Mouse (Mus musculus): ENCODE results near the gene 2900026A02Rik. TPM values are rescaled to one million over a fixed set of nuclear protein-coding genes. Genes with fewer than 3 reads are reported as not detected.

2900026A02Rik gene
- polyA plus RNA-seq, 2 experiments = 7.1 to 13.6 TPM

DNA sequence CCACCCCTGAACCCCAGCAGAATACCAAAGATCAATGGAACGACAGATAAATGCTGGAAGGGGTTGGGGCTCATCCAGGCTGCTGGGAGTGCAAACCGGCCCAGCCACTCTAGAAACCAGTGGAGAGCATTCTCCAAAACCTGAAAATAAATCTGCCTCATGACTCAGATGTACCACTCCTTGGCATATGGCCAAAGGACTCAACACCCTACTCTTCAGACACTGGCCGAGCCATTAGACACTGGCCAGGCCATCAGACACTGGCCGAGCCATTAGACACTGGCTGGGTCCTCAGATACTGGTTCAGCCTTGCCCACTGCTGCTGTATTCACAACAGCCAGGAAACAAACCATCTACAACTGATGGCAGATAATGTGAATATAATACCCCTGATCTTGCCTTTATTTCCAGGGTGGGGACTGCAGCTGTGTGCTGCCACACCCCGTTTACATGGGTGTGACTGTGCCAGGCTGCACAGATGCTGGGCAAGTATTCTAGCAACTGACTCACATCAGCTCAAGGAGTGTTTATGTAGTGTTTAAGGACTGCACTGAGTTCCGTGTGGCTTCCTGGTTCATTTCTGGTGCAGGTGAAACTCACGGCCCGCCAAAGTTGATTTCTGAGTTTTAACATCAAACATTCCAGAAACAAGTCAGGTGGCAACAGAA is 28.4 kb upstream of the 2900026A02Rik start:
- no peak for TF ChIP-seq POLR2A (IDR thresholded peaks at IDR 0.05; ENCODE audit: borderline replicate concordance, extremely low read depth, insufficient read depth, insufficient read length)
- H3K9ac ChIP-seq (ENCODE audit: low read depth, low read length, severe bottlenecking) = no peak overlapping the region
- ATAC-seq (ENCODE audit: low FRiP score, low read depth) = no peak
- no peak overlapping the region for H3K4me3 ChIP-seq (replicated peaks; ENCODE audit: low read length)
- H3K36me3 ChIP-seq (ENCODE audit: control insufficient read depth, insufficient read depth, low read length) = no peaks in the 10 kb centered on the region
- H3K27me3 ChIP-seq (ENCODE audit: control insufficient read depth, insufficient read depth, low read length) = no peaks in the 10 kb centered on the region
- no peaks in the 10 kb centered on the region for H3K4me1 ChIP-seq (ENCODE audit: control insufficient read depth, insufficient read depth, low read length)
- H3K9me3 ChIP-seq (ENCODE audit: control insufficient read depth, low read length) = no peaks in the 10 kb centered on the region
- H3K4me2 ChIP-seq (replicated peaks; ENCODE audit: low read depth, low read length, severe bottlenecking) = no peak overlapping the region
- no peak for DNase-seq (ENCODE audit: low spot score)
- no peak overlapping the region for H3K27ac ChIP-seq (replicated peaks; ENCODE audit: low read depth, low read length)
- 71% methylated on average over 8 of the region's 8 CpGs for WGBS

DNA sequence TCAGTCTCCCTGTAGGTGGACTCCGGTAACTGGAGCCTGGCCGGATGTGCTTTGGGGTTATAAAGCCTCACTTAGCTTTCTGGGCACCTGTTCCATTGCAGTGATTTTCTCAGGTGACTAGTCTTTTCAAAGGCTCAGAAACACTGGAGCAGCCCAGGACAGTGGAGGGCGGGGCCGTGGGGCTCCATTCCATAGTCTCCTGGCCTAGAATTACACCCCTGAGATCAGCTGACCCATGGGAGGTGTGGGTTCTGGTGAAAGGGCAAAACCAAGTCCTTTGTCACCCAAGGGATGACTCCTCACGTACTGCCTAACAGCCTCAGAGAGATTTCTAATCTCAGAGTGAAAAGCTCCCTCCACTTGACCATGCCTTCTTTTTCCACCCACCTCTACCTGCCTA is 9.2 kb upstream of the 2900026A02Rik start:
- H3K27ac ChIP-seq (replicated peaks; ENCODE audit: low read depth, low read length) = no peak overlapping the region
- no peaks in the 10 kb centered on the region for H3K36me3 ChIP-seq (ENCODE audit: control insufficient read depth, insufficient read depth, low read length)
- H3K27me3 ChIP-seq (ENCODE audit: control insufficient read depth, insufficient read depth, low read length) = no peaks in the 10 kb centered on the region
- H3K9ac ChIP-seq (ENCODE audit: low read depth, low read length, severe bottlenecking) = no peak overlapping the region
- DNase-seq (ENCODE audit: low spot score) = no peak
- H3K4me3 ChIP-seq (replicated peaks; ENCODE audit: low read length) = no peak overlapping the region
- H3K4me2 ChIP-seq (replicated peaks; ENCODE audit: low read depth, low read length, severe bottlenecking) = no peak overlapping the region
- WGBS = 70% methylated on average over 5 of the region's 5 CpGs
- TF ChIP-seq POLR2A (IDR thresholded peaks at IDR 0.05; ENCODE audit: borderline replicate concordance, extremely low read depth, insufficient read depth, insufficient read length) = no peak
- no peak for ATAC-seq (ENCODE audit: low FRiP score, low read depth)
- no peaks in the 10 kb centered on the region for H3K9me3 ChIP-seq (ENCODE audit: control insufficient read depth, low read length)
- H3K4me1 ChIP-seq (ENCODE audit: control insufficient read depth, insufficient read depth, low read length) = 0 out of 2 replicates have a peak, but pooled peaks cover 6% of the 10 kb centered on the region

GRCm38 (mm10) chr5:113226632-113227102 is 5.6 kb upstream of the 2900026A02Rik start, which contains the start of gene Tmem211:
Gene Tmem211 (plus strand): TSS chr5:113226909.
- 0 out of 2 replicates have a peak, but pooled peaks cover 6% of the 10 kb centered on the region for H3K4me1 ChIP-seq (ENCODE audit: control insufficient read depth, insufficient read depth, low read length)
- 1% methylated on average over 13 of the region's 13 CpGs for WGBS
- peak within 1 kb of the TSS; percentile 23 for H3K4me3 ChIP-seq (replicated peaks; ENCODE audit: low read length)
- peak within 1 kb of the TSS; percentile 51 for H3K4me2 ChIP-seq (replicated peaks; ENCODE audit: low read depth, low read length, severe bottlenecking)
- ATAC-seq (ENCODE audit: low FRiP score, low read depth) (peak; percentile 90), DNase-seq (ENCODE audit: low spot score) (peak; percentile 92)
- H3K9me3 ChIP-seq (ENCODE audit: control insufficient read depth, low read length) = no peaks in the 10 kb centered on the region
- H3K27me3 ChIP-seq (ENCODE audit: control insufficient read depth, insufficient read depth, low read length) = no peaks in the 10 kb centered on the region
- no peak for TF ChIP-seq POLR2A (IDR thresholded peaks at IDR 0.05; ENCODE audit: borderline replicate concordance, extremely low read depth, insufficient read depth, insufficient read length)
- H3K9ac ChIP-seq (ENCODE audit: low read depth, low read length, severe bottlenecking) = peak within 1 kb of the TSS; percentile 38
- peak within 1 kb of the TSS; percentile 48; the same call in 1 of the 2 replicates for H3K27ac ChIP-seq (replicated peaks; ENCODE audit: low read depth, low read length)
- no peaks in the 10 kb centered on the region for H3K36me3 ChIP-seq (ENCODE audit: control insufficient read depth, insufficient read depth, low read length)

GRCm38 (mm10) chr5:113225686-113226435 is 4.8 kb upstream of the 2900026A02Rik start:
- Histone ChIP-seq H3K27me3 (ENCODE audit: control insufficient read depth, insufficient read depth, low read length) (0 out of 2 replicates have a peak, but pooled peaks cover under 1% of the 10 kb centered on the region), H3K9ac (ENCODE audit: low read depth, low read length, severe bottlenecking) (peak overlapping the region; percentile 25; the same call in 1 of the 2 replicates), H3K4me2 (replicated peaks; ENCODE audit: low read depth, low read length, severe bottlenecking) (peak overlapping the region; percentile 51), H3K27ac (replicated peaks; ENCODE audit: low read depth, low read length) (peak overlapping the region; percentile 48; the same call in 1 of the 2 replicates), H3K4me1 (ENCODE audit: control insufficient read depth, insufficient read depth, low read length) (0 out of 2 replicates have a peak, but pooled peaks cover 6% of the 10 kb centered on the region), H3K9me3 (ENCODE audit: control insufficient read depth, low read length) (no peaks in the 10 kb centered on the region), H3K4me3 (replicated peaks; ENCODE audit: low read length) (peak overlapping the region; percentile 23), H3K36me3 (ENCODE audit: control insufficient read depth, insufficient read depth, low read length) (no peaks in the 10 kb centered on the region)
- no peak for ATAC-seq (ENCODE audit: low FRiP score, low read depth)
- TF ChIP-seq POLR2A (IDR thresholded peaks at IDR 0.05; ENCODE audit: borderline replicate concordance, extremely low read depth, insufficient read depth, insufficient read length) = no peak
- WGBS = 24% methylated on average over 25 of the region's 25 CpGs
- DNase-seq (ENCODE audit: low spot score) = no peak

DNA sequence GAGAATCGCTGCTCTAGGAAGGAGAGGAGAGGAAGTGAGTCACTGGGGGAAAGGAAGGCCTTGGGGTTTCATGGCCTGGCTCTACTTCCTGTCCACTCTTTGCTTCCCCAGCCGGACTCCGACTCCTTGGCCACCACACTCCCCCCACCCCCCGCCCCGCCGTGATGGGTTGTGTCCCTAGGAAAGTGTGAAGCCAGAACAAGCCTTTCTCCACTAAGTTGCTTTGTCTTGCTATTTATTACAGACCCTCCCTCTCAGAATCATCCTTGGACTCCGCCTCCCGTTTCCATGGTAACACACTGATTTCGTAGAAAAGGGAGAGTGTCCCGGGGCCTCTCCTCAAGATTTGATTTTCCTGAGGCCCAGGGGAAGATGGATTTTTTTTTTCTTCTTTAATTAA is 4.2 kb upstream of the 2900026A02Rik start:
- Histone ChIP-seq H3K9me3 (ENCODE audit: control insufficient read depth, low read length) (no peaks in the 10 kb centered on the region), H3K4me1 (ENCODE audit: control insufficient read depth, insufficient read depth, low read length) (peaks cover 8% of the 10 kb centered on the region; the same call in 1 of the 2 replicates), H3K27me3 (ENCODE audit: control insufficient read depth, insufficient read depth, low read length) (peaks cover 6% of the 10 kb centered on the region; the same call in 1 of the 2 replicates), H3K9ac (ENCODE audit: low read depth, low read length, severe bottlenecking) (no peak overlapping the region), H3K36me3 (ENCODE audit: control insufficient read depth, insufficient read depth, low read length) (no peaks in the 10 kb centered on the region), H3K4me2 (replicated peaks; ENCODE audit: low read depth, low read length, severe bottlenecking) (no peak overlapping the region), H3K4me3 (replicated peaks; ENCODE audit: low read length) (no peak overlapping the region), H3K27ac (replicated peaks; ENCODE audit: low read depth, low read length) (no peak overlapping the region)
- peak; percentile 35 for DNase-seq (ENCODE audit: low spot score)
- no peak for TF ChIP-seq POLR2A (IDR thresholded peaks at IDR 0.05; ENCODE audit: borderline replicate concordance, extremely low read depth, insufficient read depth, insufficient read length)
- no peak for ATAC-seq (ENCODE audit: low FRiP score, low read depth)
- 28% methylated on average over 10 of the region's 10 CpGs for WGBS

Measured in limb, embryonic 14.5 days (tissue).